Mouse (Mus musculus) kidney, adult 8-10 months (tissue): ENCODE results near the gene Htra1.

ENCODE experiments used
- DNase-seq, 2 experiments: peaks; one replicate each; pipeline ENCODE4 v3.0.0; 2022

The Htra1 gene

DNA sequence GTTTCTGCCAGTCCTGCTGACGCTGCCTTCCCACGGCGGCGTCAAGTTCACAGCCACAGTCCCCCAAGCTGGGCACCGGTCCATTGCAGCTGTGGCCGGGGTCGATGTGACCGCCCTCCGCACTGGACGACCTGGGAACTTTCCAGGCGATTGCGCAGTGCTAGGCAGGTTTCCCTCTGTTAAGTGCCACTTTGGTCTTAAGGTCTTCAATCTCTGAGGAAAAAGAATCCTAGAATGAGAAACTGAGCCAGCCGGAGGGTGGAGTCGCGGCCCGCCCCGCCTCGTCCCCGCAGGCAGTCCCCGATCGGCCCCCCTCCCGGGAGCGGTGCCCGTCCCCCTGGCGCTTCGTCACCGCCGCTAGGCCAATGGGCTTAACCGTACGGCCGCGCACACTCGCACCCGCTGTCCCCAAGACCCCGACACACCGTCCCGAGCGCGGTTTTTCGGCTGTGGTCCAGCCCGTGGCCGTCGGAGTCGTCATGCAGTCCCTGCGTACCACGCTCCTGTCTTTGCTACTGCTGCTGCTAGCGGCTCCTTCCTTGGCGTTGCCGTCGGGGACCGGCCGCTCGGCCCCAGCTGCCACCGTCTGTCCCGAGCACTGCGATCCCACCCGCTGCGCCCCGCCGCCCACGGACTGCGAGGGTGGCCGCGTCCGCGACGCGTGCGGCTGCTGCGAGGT, at the start of gene Htra1:
Gene Htra1 (plus strand): TSS at position 319 of the 679 bp plus-strand sequence.
- peak; percentile 56 to 77 for DNase-seq

DNA sequence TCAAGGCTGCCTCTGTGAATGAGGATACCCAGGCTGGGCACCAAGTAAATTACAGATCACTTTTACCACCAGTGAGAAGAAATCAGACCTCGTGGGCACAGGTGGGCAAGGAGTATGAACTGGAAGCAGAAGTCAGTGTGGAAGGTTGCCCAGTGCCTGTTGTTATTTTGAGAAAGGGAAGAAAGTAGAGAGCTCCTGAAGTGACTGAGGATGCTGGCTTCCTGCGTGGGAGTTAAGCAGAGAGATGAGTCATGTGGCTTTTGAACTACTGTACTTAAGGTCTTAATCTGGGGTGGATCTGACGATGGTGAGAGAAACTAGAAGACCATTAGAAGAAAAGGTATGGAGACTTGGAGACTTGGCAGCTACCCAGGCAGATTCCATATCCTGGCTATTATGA, 49.7 kb upstream of the Htra1 start:
- DNase-seq = no peak

DNA sequence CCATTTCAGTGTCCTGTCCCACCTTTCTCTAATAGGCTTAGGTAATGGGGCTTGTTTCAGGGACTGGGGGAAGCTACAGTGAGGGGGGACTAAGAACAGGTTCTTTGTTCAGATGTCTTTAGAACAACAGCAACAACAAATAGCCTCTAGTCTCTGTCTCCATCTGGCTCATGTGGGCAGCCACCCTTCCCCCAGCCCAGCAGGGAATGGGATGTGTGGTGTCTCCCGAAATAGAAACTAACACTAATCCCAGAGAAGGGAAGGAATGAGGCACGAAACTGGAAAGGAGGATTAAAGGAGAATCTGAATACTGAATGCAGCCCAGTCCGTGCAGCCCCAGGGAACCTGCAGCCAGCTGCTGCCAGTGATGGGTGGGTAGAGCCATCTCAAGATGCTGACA, 48.0 kb upstream of the Htra1 start:
- DNase-seq = no peak

DNA sequence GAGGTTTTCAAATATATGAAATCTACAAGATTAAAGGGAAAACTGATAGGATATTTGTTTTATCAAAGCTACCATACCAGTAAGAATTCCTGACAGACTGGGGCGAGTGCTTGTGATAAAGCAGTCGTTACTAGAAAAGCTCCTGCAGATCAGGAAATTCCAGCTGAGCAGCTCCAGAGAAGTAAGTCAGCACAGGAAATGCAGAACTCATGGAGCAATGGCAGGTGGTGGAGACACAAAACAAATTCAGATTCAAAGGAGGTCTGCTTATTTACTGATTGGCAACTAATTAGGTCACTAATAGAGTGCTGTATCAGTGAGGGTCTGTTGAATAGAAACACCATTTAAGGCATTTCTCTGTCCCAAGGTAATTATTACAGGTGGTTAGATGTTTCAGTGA, 45.0 kb upstream of the Htra1 start:
- DNase-seq = no peak

DNA sequence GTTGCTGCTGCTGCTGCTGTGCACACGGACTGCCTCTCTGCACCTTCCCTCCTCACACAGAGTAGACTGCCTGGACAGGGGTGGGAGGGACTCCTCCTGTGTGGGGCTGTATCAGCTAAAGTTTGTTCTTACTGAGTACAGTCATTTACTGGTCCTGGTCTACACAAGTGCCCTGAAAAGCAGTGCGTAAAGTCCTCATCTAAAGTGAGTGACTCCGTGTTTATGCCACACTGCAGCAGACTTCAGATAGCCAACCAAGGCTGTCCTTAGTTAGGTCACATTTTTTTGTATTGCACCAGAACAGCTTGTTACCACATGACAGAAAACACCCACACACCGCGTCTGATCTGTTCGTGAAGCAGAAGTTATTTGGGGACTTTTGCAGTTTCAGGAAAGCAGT, 42.9 kb upstream of the Htra1 start:
- DNase-seq = no peak

DNA sequence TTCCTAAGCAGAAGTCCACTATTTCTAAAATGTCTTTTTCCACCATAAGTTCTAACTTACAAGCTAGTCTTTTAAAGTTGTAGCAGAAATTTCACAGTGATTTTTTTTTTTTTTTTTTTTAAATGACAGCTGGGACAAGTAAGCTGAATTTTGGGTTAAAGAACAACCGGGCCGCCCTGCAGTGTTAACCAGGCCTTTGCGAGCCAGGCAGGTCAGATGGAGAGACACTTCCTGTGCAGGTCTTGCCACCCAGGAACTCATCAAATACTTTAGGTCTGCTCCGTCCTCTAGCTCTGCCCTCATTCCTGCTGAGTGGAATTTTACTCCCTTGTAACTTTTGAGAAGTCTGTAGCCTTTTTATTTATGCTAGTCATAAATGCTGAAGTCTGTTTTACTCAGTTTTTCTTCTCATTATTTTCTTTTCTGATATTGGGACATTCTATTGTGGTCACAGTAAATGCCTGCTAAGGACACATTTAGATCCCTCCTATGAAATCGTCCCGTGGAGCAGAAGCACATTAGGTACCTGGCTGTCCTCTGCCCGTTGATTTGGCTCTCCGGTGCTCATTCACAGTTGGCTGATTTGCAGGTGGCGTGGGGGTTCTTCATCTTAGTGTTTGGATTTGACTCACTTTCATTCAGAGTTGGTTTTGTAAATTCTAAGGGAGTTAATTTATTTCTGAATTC, 40.8 kb upstream of the Htra1 start:
- DNase-seq = peak; percentile 70

DNA sequence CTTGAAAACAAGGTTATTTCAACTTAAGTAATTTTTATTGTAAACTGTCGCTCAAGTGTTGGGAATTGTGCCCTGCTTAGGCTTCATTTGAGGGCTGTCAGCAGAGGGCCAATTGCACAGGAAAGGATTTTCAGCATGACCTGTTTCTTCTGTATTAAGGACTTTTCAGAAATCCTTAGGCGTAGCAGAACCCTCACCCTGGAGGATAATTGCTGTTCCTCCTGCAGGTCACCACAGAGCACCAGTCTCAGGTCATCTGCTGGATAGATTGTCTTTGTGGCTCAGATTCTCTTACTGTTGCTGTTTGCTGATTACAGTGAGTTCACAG, 40.3 kb upstream of the Htra1 start:
- DNase-seq = no peak

DNA sequence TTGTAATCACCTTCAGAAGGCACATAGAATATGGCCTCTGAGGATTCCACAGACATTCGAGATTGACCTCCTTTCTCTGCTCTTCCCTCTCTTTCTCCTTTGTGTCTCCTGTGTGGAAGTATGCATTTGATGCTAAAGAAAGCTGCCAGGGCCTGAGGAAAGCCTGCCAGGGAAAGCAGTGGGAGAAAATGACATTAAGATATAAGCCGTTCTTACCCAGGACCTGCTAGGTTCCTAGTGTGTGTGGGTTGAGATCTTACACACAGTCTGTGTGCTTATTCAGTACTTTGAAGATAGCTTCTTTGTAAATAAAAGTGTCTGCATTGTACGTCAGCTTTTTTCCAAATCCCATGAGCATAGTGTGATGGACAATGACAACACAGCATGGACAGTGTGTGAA, 39.8 kb upstream of the Htra1 start:
- no peak for DNase-seq

DNA sequence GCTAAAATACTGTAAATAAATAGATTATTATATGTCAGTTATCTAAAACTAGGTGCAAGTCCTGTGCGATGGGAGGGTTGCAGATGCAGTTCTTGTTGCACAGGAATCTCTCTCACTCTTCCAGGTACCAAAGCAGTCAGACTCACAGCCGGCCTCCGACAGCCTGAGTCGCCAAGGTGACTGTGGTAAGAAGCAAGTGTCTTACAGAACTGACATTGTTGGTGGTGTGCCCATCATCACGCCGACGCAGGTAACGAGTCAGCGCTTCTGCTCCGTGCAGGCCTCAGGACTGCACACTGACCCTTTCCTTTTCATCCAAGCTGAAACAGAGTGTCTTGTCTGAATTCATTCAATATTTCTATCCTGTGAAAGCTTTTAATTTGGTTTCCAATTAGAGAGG, 38.7 kb upstream of the Htra1 start:
- DNase-seq = no peak

DNA sequence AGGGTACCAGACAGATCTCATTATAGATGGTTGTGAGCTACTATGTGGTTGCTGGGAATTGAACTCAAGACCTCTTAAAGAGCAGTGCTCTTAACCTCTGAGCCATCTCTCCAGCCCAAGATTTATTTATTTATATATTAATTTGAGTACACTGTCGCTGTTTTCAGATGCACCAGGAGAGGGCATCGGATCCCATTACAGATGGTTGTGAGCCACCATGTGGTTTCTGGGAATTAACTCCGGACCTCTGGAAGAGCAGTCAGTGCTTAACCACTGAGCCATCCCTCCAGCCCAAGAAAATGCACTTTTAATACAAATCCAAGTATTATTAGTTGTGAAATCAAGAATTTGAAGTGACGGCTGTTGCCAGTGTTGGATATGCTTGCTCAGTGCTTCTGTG, 37.5 kb upstream of the Htra1 start:
- DNase-seq = no peak

DNA sequence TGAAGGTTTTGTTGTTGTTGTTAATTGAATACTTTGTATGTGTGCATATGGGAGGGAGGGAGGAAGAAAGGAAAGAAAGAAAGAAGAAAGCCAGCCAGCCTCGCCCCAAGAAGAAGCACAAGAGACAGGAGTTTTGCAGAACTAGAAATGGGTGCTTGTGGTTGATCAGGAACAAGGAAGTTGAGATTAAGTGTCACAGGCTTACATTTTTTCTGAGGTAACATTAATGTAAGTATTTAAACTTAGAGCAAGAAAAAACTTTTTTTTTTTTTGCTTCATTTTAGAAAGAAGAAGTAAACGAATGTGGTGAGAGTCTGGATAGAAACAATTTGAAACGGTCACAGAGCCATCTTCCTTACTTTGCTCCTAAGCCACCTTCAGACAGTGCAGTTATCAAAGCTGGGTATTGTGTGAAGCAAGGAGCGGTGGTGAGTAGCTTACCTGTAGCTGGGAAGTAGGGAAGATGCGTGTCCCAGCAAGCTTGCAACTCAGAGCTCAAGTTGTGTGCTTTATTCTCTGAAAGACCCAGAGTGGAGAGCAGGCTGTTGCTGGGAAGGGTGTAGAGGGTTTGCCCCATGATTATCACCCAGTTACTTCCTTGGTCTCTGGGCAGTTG, 35.6 kb upstream of the Htra1 start:
- no peak for DNase-seq

DNA sequence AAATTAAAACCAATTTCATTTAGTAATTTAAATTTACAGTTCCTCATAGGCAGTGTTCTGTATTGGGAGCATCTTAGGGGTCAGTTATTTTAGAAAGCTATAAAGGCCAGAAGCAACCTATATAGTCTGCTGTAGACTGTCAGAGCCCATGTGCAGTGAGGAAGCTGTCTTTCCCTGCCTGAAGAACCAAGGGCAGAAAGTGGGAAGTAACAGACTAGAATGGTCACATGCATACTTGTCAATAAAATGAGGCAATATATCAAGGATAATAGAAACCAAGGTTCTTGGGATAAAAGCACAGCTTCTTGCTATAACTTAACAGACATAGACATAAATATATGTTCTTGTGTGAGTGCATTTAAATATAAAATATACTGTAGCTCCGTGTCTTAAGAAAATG, 33.0 kb upstream of the Htra1 start:
- no peak for DNase-seq

DNA sequence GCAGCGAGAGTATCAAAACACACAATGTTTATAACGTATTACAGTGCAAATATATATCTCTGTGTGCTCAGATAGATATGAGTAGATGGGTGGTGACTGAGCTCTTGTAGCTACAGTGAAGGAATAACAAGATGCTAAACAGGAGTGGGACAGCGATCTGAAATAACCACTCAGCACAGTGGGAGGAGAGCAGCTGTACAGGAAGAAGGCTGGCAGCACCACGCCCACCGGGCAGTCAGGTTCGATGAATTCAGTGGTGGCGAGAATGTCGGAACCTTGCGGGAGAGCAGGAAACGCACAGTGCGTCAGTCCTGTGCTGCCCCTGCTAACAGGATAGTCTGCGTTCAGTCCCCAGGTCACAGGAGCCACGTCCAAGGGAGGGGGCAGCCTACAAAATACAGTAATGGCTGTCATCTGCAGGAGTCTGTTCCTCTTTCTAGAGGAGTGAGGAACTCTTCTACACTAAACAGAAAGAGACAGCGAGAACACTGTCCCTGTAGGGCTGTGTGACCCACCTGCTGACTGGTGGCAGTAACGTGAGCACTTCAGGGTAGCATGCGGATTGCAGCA, 32.3 kb upstream of the Htra1 start:
- DNase-seq = no peak

DNA sequence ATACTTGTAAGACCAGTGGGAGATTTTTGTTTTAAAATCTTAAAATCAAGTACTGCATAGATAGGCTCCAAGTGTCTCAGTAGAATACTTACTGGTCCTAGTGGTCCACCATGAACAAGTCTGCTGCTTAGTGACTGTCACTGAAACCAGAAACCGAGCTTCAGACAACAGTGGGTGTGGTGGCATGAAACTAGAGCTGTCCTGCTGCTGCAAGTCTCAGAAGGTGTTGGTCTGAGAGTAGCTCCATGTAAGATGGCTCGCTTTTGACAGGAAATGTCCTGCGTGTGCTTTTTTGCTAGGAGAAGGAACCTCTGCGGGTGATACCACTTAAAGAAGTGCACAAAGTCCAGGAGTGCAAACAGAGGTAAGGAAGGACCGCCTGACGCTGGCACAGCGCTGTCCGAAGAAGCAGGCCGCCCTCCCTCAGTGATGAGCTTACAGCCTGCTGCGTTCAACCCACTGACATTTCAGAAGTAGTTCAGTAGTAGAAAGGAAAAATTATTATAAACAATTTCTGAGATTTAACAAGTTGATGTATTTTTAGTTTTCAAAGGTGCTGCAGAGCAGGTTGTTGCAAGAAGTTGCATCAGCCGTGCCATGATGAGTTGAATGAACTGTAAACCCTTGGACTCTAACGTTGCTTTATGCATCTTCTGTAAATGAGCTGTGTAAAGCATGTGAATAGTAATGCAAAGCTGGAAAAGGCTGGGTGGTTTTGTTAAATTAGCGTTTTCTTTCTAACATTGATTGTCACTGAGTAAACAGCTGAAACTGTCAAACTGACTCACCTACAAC, 31.1 kb upstream of the Htra1 start:
- no peak for DNase-seq

DNA sequence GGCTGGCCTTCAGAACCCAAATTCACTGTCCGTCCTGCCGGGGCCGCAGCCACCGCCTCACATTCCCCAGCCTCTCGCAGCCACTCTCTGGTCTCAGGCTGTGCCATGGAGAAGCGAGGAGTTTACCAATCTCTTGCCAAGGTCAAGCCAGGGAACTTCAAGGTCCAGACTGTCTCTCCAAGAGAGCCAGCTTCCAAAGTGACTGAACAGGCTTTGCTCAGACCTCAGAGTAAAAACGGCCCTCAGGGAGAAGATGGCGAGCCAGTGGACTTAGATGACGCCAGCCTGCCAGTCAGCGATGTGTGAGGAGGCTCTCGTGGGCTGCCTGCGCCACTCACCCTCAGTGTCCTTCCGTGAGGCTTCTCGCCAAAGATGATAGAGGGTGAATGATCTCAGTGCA, 25.1 kb upstream of the Htra1 start:
- no peak for DNase-seq

DNA sequence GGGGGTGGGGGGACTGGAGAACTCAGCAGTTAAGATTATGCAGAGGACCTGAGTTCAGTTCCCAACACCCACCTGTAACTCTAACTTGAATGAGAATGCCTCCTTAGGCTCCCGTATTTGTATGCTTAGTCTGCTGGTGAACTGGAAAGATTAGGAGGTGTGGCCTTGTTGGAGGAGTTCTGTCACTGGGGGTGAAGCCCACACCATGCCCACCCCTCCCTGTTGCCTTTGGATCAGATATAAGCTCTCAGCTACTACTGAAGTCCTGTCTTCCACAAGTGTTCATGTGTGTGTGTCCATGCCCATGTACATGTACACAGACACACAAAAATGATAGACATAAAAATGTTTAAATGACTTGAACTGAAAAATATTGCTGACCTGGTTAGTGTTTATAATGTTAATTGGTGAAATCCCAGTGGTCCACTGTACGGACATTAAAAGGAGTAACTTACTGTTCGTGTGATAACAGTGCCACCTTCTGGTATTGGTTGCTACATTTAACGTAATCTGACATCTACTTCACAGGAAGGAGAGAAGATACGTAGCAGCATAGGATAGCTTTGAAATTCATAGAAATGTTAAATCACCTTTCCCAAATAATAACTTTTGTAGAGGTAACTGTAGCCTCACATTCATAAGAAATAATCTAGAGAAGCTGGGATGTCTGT, 21.1 kb upstream of the Htra1 start:
- DNase-seq = peak in 1 of 2 experiments; percentile 28

DNA sequence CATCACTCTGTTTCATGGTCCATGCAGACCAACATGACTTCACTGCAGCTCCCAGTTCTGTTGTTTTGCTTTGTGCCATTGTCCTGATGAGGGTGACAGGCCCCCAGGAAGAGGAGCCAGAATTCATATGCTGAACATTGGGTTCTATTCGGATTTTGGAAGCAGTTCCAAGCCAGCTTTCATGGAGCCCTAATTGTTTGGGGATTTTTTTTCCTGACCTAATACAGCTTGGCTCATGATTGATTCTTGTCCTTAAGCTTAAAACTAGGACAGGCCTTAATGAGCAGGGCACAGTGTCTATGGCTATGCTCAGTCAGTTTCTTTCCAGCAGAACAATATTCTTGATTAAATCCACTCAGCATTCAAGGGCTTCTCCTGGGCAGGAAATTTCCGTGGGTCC, 17.7 kb upstream of the Htra1 start:
- no peak for DNase-seq

DNA sequence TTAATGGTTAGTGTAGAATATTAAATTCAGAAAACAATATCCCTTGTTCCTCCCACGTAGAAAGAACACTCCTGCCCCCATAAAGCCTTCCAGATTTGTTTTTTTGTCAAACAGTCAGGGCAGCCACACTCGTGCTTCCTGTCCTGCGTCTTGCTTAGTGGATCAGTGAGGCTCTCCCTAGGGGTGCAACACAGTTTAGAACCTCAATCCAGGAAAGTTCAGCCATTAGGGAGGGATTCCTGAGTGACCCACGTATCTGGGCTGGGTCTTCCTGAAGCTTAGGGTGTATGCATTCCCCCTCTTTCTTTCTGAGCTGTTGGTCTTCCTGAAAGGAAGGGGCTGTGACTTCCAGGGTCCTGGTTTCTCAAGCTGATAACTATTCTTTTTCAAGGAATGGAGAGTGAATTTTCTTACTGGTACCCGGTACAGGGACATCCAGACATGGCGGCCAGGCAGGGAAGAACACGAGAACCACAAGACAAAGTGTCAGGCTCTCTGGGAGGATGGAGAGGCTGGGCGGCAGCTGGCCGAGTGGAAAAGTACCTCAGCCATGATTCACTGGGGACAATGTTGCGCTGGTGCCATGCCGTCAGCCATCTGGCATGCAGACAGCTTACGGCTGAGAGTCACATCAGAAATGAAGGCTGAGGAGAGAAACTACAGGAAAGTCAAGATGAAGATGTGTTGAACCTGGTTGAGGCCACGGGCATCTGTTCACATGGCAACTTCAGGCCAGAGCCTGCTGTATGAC, 12.8 kb upstream of the Htra1 start:
- no peak for DNase-seq

DNA sequence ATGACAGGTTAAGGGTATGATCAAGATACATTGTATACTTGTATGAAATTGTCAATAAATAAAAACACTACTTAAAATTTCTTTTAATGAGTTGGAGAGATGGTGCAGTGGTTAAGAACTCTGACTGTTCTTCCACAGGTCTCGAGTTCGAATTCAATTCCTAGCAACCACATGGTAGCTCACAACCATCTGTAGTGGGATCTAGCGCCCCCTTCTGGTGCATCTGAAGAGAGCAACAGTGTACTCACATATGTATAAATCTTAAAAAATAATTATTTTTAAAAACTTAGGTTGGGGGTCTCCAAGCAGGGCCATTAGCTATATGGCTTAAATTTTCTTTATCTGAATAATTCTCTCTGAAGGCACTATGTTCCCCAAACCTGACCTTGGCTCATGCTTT, 5.5 kb upstream of the Htra1 start:
- no peak for DNase-seq

DNA sequence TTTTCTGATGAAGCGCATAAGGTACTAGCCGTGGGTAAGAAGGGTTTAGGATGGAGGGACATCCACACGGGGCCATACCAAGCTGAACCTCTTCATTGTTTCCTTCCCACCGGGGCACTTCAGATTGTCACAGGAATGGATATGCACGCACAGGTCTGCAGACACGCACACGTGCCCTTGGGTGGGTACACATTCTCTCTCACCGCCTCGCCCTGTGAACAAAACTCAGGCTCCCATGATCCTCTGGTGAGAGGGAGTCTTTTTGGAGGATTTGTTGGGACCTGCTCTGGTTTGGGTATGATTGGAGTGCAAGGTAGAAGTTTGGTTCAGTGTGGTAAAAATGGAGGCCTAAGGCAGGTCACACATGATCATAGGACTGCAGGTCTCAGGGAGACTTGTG, 3.0 kb upstream of the Htra1 start:
- no peak for DNase-seq

DNA sequence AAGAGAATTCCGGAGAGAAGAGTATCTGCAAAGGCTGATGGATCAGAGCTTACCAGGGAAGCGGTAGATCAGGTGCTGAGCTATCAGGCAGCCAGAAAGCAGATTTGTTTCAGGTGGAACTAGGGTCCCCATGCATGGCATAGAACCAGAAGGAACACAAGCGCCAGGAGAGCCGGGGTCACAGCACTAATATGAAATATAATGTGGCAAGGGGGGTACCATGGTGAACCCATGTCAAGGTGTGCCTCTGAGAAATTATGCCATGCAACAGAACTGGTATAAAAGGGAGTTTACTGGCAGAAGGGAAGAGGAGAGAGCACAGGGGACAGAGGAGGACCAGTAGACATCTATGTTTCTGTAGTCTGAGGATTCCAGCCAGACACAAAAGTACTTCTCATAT, 1.3 kb upstream of the Htra1 start:
- DNase-seq = no peak

DNA sequence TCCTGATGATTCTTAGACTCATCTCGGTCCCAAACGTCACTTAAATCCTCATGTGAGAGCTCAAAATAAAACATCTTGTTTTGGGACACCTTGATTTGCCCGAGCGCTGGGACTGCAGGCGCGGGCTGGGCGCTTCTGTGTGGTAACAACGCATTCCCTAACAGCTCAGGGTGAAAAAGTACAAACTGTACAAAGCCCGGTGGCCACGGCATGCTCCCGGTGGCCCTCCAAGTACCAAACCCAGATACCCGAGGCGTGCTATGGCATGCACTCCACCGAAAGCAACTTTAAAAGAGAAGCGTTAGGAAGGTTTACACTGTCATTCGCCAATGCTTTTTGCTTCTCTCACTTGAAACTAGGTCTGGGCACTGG, 504 bp upstream of the Htra1 start:
- DNase-seq = peak in 1 of 2 experiments; percentile 27
